Mouse (Mus musculus) forebrain, embryonic 15.5 days (tissue): Measurements from ENCODE around the gene Sstr1. TPM values are rescaled to one million over a fixed set of nuclear protein-coding genes. Genes with fewer than 3 reads are reported as not detected.

Experiments used
- ATAC-seq: fragments of 200-750 bp; cut with Nextera tagmentation; replicated peaks from 2 replicates; pipeline ENCODE4 v1.8.0; 2017; ENCODE audit warnings: mild to moderate bottlenecking, moderate TSS enrichment, moderate library complexity
- H3K27ac ChIP-seq: fragments of 300-500 bp; sonication (generic); replicated peaks from 2 replicates; pipeline ENCODE4 v1.5.1; 2015; ENCODE audit warnings: mild to moderate bottlenecking, inconsistent platforms
- H3K27me3 ChIP-seq: fragments of 300-500 bp; sonication (generic); 2 replicates; pipeline ENCODE4 v1.6.1; 2015; ENCODE audit warnings: inconsistent platforms
- H3K36me3 ChIP-seq: fragments of 300-500 bp; sonication (generic); 2 replicates; pipeline ENCODE4 v1.6.1; 2015; ENCODE audit warnings: mild to moderate bottlenecking, inconsistent platforms
- H3K4me1 ChIP-seq: fragments of 300-500 bp; sonication (generic); 2 replicates; pipeline ENCODE4 v1.6.1; 2015; ENCODE audit warnings: inconsistent platforms
- H3K4me2 ChIP-seq: fragments of 300-500 bp; sonication (generic); replicated peaks from 2 replicates; pipeline ENCODE4 v1.6.1; 2015; ENCODE audit warnings: mild to moderate bottlenecking, inconsistent platforms
- H3K4me3 ChIP-seq: fragments of 300-500 bp; sonication (generic); 2 replicates; pipeline ENCODE4 v1.5.1; 2015; ENCODE audit warnings: mild to moderate bottlenecking, inconsistent platforms
- H3K9ac ChIP-seq: fragments of 300-500 bp; sonication (generic); replicated peaks from 2 replicates; pipeline ENCODE4 v1.6.1; 2015; ENCODE audit warnings: mild to moderate bottlenecking, inconsistent platforms
- H3K9me3 ChIP-seq: fragments of 300-500 bp; sonication (generic); 2 replicates; pipeline ENCODE4 v1.6.1; 2016; ENCODE audit warnings: inconsistent platforms
- WGBS: fragments of 180-500 bp; shearing (Covaris S2); methylation state at CpG from one replicate; pipeline ENCODE4 v1.1.7; 2015; ENCODE audit warnings: mixed read lengths; 5-methylcytosine and 5-hydroxymethylcytosine counted together
- polyA plus RNA-seq: library from polyadenylated mRNA; unstranded; fragments of >200 nt; fragmentation: Nextera tagmentation; extraction: Ambion mirVana; gene quantifications from 2 replicates; pipeline ENCODE4 v1.2.1, GENCODE M21; 2015

Sstr1 gene
- polyA plus RNA-seq, 1 experiment from 2014 or later = 6.5 TPM

DNA sequence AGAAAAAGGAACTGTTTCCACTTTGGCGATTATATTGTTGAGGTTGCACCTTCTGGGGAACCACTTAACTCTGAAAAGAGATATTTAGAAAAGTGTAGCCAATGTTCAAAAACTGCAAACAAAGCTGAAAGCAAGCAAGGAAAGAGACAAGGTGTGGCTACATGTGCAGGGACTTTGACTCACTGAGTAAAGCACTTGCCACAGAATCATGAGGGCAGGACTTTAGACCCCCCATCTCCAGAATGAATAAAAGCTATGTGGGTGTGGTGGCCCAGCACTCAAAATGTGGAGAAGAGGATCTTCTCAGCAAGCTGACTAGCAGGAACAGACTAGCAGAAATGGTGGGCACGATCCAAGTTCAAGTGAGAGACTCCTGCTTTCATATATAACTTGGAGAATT is 20.9 kb downstream of the Sstr1 start:
- Histone ChIP-seq H3K36me3 (no peaks in the 10 kb centered on the region), H3K4me1 (no peaks in the 10 kb centered on the region), H3K4me3 (no peak overlapping the region), H3K4me2 (no peak overlapping the region), H3K9ac (no peak overlapping the region), H3K27ac (no peak overlapping the region), H3K9me3 (no peaks in the 10 kb centered on the region), H3K27me3 (no peaks in the 10 kb centered on the region)
- ATAC-seq = no peak
- 87% methylated on average over 2 of the region's 2 CpGs for WGBS

DNA sequence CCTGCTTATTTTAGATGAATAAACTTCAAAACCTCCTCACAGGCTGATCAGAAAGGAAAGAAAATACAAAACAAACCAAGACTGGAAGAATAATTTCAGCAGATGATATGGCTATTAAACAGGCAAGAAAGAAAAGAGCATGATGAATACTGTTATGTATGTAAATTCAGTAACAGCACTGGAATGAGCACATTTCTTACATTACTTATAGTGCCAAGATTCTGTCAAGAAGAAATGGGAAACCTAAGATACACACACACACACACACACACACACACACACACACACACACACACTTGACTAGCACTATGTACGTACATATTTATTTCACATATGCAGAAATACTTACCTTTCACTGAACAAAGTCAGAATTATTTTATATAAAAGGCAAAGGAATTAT is 40.3 kb downstream of the Sstr1 start:
- no peaks in the 10 kb centered on the region for H3K9me3 ChIP-seq
- peak; percentile 67; the same call in 1 of the 2 replicates for ATAC-seq
- no peaks in the 10 kb centered on the region for H3K36me3 ChIP-seq
- H3K9ac ChIP-seq = no peak overlapping the region
- H3K27ac ChIP-seq = 0 out of 2 replicates have a peak overlapping the region, but pooled peaks have one; percentile 41
- 58% methylated on average over 1 of the region's 1 CpGs for WGBS
- no peaks in the 10 kb centered on the region for H3K27me3 ChIP-seq
- no peaks in the 10 kb centered on the region for H3K4me1 ChIP-seq
- H3K4me2 ChIP-seq = no peak overlapping the region
- H3K4me3 ChIP-seq = no peak overlapping the region

Other genes starting within 250 kb of the Sstr1 start
- gene Clec14a, start 57.5 kb downstream of the Sstr1 start, polyA plus RNA-seq = 4.3 and 4.6 TPM in 2 replicates